Mouse (Mus musculus) CD4-positive naive resting alpha-beta T cell, adult 57 days (primary cell): ENCODE results near the gene Olfm1. TPM values are rescaled to one million over a fixed set of nuclear protein-coding genes. Genes with fewer than 3 reads are reported as not detected.

ENCODE experiments used
- total RNA-seq: library from RNA; stranded (reverse); gene quantifications from one replicate; pipeline ENCODE4 v1.2.4, GENCODE M21; 2023

Gene Olfm1
- not detected for total RNA-seq

GRCm38 (mm10) chr2:28192821-28193689 is at the start of gene Olfm1:
TSS of gene Olfm1 (plus strand) at chr2:28192992.

Other genes starting within 250 kb of the Olfm1 start
- gene Fcnb, start 108.1 kb upstream of the Olfm1 start, total RNA-seq, result not detected